Mouse (Mus musculus) mouse embryonic stem cell (cell line): ENCODE results near the gene Tbx4.

Source experiments
- in situ Hi-C, 2 experiments: fragments of 300-500 bp; cut with MboI; formaldehyde crosslinking; loops; 1 replicate in 1 of 2; 3 replicates in 1 of 2; pipeline ENCODE4 v1.14.3; 2019 to 2020; ENCODE audit warnings: low sequenced_read_pairs in 2 of 2, low pct_unique_long_range_greater_than_20kb in 1 of 2, mixed read lengths in 1 of 2; ENCODE audit not compliant: unreplicated experiment in 1 of 2

The Tbx4 gene

GRCm38 (mm10) chr11:85845921-85846320 lies 40.3 kb upstream of the Tbx4 start:
- in situ Hi-C loops, result loop anchor here in 1 of 2 experiments (25.0 kb wide), 1 partner anchor 459 kb away; no protein-coding TSS in a partner anchor

DNA sequence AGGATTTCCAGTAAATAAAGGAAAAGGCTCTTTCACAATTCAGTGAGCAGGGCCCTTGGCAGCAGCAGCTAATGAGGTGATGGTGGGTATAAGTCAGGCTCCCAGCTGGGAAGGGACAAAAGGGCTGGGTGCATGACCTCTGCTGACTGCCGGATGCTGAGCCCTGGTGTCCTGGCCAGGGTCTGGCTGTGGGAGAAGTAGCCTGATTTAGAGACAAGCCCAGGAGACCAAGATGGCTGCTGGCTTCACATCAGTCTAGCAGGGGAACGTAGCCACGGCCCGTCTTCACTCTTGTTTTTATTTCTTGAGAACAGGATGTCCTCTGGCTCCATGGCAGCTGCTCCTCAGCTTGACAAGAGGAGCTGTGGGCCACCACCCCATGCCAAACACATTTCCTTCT lies 39.7 kb upstream of the Tbx4 start:
- in situ Hi-C loops, result loop anchor here in 1 of 2 experiments (25.0 kb wide), 1 partner anchor 459 kb away; no protein-coding TSS in a partner anchor

DNA sequence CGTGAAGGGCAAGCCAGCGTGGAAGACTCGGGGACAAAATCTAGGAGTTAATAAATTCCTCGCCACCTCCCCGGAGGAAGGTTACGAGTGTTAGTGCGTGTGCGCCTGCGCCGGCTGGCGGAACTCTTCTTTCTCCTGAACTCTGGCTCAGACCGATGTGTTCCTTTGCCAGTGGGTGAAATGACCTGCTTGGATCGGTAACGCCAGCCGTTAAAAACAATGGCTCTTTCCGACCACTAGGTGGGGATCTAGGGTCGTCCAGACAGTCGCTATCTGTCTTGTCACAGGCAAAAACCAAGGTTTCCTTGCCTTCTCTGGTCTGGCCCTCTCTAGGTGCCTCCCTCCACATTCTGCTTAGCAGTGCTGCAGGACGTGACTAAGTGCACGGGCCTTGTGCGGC lies 37.2 kb upstream of the Tbx4 start:
- in situ Hi-C loops, result loop anchor here in 1 of 2 experiments (25.0 kb wide), 1 partner anchor 462 kb away; no protein-coding TSS in a partner anchor

GRCm38 (mm10) chr11:85850233-85850632 lies 36.0 kb upstream of the Tbx4 start, which contains the start of gene Gm11444:
Gene Gm11444, minus strand, starts transcription at chr11:85850333.
- in situ Hi-C loops, result loop anchor here (5.0 to 25.0 kb wide), 2 partner anchors 122 to 312 kb away; no protein-coding TSS in a partner anchor

GRCm38 (mm10) chr11:85850758-85851157 lies 35.5 kb upstream of the Tbx4 start:
- in situ Hi-C loops, result loop anchor here (5.0 to 25.0 kb wide), 2 partner anchors 122 to 312 kb away; no protein-coding TSS in a partner anchor

DNA sequence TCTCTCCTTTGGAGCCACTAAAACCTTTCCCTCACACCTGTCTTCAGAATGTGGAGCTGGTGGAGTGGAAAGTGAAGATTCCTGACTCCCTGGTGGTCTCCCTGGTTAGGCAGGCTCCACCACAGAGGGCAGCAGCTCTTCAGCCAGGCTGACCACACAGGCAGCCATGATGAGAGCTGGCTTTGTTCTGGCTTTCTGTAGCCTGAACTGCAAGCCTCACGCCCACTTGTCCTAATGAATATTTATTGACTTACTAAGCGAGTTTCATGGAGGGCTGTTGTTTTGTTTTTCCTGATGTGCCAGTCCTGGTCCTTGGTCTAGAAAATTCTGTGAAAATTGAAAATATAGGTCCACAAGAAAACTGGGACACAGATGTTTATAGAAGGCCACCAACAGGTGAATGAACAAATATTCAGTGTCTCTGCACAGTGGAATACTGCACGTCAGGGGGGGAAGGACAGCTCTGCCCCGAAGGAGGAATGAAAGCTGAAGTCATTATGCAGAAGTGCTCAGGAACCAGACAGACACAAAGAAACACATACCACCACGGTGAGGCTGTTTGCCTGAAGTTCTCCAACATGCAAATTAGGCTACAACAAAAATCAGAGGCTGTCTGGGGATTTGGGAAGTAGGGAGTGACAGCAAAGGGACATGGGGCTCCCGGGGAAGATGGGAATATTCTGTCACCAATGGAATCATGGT lies 28.1 kb upstream of the Tbx4 start:
- in situ Hi-C loops, result loop anchor here (25.0 kb wide), 1 partner anchor 304 kb away; no protein-coding TSS in a partner anchor

DNA sequence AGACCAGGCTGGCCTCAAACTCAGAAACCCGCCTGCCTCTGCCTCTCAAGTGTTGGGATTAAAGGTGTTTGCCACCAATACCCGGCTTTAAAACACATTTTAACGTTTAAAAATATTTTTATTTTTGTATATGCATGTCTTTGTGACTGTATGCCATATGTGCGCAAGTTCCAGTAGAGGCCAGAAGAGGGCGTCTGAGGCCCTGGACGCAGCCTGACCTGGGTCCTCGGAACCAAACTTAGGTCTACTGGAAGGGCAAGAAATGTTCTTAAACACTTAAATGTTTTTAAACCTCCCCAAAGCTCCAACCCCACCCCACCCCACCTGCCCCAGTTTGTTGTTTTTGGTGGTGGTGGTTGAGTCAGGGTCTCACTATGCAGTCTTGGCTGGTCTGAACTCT lies 21.9 kb upstream of the Tbx4 start:
- in situ Hi-C loops, result loop anchor here (5.0 to 25.0 kb wide), 2 partner anchors 103 to 298 kb away; no protein-coding TSS in a partner anchor

DNA sequence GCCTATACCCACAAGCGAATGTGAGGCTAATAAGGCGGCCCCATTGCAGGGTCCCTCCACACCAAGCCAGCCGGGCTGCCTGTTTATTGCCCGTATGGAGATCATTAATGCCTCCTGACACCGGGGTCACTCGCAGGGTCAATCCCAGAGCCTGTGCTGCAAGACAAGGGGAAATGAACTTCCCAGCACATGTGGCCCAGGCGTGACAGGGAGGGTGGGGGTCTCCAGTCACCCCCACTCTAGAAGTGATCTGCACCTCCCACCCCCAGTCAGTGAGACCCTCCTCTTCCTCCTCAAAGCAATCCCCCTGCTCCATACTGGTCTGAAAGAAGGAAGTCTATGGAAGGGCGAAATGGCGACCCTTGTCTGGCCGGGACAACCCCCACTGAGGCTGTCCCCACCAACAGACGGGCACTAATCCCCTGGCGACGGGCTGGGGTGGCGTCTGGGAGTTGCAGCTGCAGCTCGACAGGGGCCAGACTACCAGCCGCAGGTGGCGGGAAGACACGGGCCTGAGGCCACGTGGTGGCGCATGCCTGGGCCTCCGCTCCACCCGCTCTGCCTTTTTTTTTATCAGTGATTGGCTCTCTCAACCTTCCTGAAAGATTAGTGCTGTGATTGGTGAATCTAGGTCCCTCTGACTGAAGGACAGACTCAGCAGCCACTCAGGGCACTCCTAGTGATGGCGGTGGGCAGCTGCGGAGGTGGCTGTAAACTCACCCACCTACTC lies 10.0 kb upstream of the Tbx4 start:
- in situ Hi-C loops, result no loop called here

DNA sequence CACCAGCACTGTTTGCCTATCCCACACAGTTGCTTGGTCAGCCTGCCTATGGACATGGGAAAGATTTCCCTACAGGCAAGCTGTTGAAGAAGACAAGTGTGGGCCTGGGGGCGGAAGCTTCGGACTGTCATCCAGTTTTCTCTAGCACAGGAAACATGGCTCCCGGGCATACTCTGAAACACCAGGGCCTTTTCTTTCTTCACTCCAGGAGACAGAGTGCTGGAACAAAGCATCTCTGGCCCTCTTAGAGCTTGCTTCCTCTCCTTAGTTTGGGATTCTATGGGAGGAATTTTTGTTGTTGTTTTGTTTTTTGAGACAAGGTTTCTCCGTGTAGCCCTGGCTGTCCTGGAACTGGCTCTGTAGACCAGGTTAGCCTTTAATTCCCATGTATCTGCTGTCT lies 1.7 kb upstream of the Tbx4 start:
- in situ Hi-C loops, result no loop called here

- in situ Hi-C loops, result no loop called here
Observed at GRCm38 (mm10) chr11:85886429-85886785, 185 bp downstream of the Tbx4 start.

- in situ Hi-C loops, result no loop called here
Observed at GRCm38 (mm10) chr11:85887273-85887672, 1.1 kb downstream of the Tbx4 start.

- in situ Hi-C loops, result no loop called here
Observed at GRCm38 (mm10) chr11:85887801-85888450, 1.7 kb downstream of the Tbx4 start.

GRCm38 (mm10) chr11:85888451-85888961 lies 2.3 kb downstream of the Tbx4 start:
- in situ Hi-C loops, result no loop called here

- in situ Hi-C loops, result no loop called here
Observed at GRCm38 (mm10) chr11:85889056-85889729, 3.0 kb downstream of the Tbx4 start.

- in situ Hi-C loops, result loop anchor here in 1 of 2 experiments (5.0 kb wide), 1 partner anchor 53 kb away; no protein-coding TSS in a partner anchor
Observed at GRCm38 (mm10) chr11:85889730-85890562, 3.7 kb downstream of the Tbx4 start.

GRCm38 (mm10) chr11:85890563-85890845 lies 4.3 kb downstream of the Tbx4 start:
- in situ Hi-C loops, result loop anchor here in 1 of 2 experiments (5.0 kb wide), 1 partner anchor 53 kb away; no protein-coding TSS in a partner anchor

- in situ Hi-C loops, result loop anchor here in 1 of 2 experiments (5.0 kb wide), 1 partner anchor 54 kb away; no protein-coding TSS in a partner anchor
Observed at GRCm38 (mm10) chr11:85891010-85891691, 4.9 kb downstream of the Tbx4 start.
